Mouse (Mus musculus): ENCODE data around the gene Srpk3. TPM values are rescaled to one million over a fixed set of nuclear protein-coding genes. Genes with fewer than 3 reads are reported as not detected.

Gene Srpk3
- polyA plus RNA-seq, 1 experiment = 19.1 TPM

DNA sequence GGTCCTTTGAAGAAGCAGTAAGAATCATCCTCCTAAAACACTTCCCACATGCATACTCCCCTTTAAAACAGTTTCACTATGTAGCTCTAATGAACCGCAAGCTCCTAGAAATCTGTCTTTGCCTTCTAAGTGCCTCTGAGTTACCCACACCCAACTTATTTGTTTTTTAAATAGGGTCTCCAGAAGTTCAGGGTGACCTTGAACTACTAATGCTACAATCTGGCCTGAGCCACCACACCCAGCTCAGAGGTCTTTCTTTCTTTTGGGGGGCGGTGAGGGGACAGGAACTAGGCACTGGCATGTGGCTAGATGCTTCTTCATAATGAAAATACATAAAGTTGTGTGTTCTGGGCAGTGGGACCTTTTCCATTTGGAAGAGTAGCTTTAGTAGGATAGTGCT is 23.3 kb downstream of the Srpk3 start:
- DNase-seq (ENCODE audit: extremely low spot score in 1 of 2, low spot score in 1 of 2) = no peak

DNA sequence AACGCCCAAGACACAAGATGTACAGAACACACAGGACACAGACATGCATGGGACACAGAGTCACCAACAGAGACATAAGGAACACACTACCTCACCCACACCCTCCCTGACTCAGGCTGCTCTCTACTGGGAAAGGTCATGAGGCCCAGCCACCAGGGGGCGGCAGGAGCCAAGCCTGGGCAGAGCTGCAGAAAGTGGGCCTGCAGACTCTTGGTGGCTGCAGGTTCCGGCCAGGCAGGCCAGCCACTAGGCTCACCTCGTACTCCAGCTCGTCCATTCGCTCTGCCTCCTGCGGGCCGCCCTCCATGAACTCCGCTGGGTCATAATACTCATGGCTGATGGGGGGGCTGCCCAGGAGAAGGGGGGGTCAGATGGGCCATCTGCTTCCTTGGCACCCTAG is 24.3 kb downstream of the Srpk3 start:
- DNase-seq (ENCODE audit: extremely low spot score in 1 of 2, low spot score in 1 of 2) = peak in 1 of 2 experiments; percentile 65

DNA sequence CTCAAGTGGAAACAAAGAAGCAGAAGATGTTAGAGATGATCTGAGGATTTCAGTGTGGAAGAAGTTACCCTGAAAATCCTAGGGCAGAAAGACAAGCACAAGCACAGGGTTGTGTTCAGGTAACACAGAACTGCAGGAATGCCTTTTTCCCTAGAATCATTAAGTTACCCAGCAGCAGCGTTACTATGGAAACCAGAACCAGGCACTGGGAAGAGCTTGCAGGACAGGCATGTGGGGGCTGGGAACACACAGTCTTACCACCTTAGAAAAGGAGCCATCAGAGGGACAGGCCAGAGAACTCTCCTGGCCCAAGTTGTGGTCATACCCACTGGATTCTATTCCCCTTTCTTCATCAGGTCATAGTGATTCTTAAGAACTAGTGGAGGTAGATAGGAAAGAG is 31.6 kb downstream of the Srpk3 start:
- DNase-seq (ENCODE audit: extremely low spot score in 1 of 2, low spot score in 1 of 2) = peak in 1 of 2 experiments; percentile 45

DNA sequence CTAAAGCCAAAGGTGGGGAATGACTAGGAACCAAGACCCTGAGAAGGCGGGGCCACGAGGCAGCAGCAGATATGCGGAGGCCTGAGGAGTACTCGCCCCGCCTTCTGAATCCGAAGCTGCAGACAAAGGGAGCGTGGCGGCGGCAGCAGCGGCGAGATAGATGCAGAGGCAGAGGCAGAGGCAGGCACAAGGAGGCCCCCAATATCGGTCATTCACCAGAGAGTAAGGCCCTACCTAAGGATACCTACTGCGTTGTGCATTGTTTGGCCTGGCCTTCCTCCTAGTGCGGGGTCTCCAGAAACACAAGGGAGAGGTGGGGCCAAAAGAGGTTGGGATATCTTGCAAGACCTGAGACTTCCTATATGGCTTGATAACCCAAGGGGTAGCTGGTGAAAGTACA is 40.9 kb downstream of the Srpk3 start:
- no peak for DNase-seq (ENCODE audit: extremely low spot score in 1 of 2, low spot score in 1 of 2)

DNA sequence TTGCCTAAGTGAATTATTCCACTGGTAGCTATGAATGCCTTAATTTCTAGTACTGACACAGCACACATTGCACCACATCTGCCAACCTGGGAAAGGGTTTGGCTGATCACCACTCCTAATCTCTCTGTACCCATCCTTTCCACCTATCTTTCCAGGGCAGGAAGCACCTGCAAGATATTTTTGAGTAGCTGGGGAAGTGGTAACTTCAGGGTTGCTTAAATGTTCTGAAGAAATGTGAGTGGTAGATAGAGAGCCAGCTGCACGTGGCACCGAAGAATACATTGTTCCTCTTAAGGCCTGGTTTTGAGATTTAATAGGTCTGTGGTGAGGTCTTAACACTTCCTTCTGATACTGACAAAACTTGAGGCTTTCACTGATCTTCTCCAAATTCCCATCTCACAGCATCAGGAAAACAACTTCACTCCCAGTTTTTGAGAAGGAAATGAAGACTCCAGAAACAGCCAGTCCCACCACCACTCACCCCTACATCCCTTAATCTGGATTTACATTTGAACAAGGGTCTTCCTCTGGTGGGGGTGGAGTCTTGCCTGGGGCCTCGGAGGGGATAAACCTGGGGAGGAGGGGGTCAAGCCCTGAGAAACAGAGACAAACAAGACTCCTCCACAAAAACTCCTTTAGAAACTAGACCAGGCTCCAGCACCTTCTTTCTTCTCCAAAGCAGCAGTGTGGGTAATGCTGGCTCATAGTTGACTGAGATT is 42.5 kb downstream of the Srpk3 start:
- no peak for DNase-seq (ENCODE audit: extremely low spot score in 1 of 2, low spot score in 1 of 2)

DNA sequence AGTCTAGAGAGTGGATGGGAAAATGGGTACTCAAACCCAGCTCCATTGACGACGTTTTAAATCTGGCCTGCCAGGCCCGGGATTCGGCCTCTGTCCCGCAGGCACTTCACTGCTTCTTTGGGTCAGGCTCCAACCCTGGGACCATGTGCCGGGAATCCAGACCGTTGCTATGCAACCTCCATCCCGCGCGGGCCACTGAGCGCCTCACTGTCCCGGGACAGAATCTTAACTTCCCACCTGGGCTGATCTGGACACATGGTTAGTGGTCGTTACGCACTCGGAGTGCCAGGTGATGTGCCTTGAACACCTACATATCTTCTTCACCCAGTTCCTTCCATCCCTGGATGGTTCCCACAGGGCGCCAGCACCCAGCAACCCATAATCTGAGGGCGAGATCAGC is 49.5 kb downstream of the Srpk3 start:
- no peak for DNase-seq (ENCODE audit: extremely low spot score in 1 of 2, low spot score in 1 of 2)

DNA sequence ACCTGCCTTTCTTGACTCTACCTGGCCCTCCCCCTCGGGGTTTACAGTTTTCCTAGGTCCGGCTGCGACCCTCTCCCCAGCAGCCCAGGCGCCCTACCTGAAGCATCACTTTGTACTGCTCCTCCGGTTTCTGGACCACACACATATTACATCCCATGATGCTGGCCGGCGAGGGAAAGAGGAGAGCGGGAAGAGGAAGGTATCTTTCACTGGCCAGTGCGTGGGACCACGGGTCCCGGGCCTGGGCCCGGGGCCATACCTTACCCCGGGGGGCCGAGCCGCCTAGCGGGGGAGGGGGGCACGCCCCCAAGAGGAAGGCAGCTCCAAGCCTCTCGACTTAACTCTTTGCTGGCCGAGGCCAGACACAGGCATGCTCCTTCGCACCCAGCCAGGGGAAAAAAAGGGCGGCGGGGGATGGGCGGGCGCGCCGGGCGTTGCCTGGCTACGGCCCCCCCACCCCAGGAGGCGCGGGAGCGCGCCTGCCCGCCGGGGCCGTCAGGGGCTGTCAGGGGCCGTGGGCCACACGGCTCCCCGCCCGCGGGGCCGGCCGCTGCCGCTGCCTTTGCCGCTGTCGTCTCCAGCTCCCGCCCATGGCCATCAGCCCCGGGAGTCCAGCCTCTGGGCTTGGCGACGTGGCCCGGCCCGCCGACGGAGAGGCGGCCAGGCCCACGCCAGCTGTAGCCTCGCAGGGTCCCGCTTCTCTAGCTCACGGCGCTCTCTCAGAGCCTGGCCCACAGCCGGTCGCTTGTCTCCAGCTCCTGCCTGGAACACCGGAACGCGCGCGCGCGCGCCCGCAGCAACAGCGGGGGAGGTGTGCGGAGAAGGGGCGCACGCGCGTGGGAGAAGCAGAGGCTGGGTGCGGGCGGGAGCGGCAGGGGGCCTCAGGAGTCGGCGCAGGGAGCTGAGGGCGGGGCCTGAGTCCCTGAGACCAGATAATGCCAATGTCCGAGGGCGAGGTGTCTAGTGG is 50.3 kb downstream of the Srpk3 start, which contains the start of gene Pdzd4:
Pdzd4 (minus strand) TSS at position 785 of the 967 bp plus-strand sequence.
- peak in 1 of 2 experiments; percentile 42 for DNase-seq (ENCODE audit: extremely low spot score in 1 of 2, low spot score in 1 of 2)

Other genes starting within 250 kb of the Srpk3 start
- gene Dusp9, start 135.0 kb upstream of the Srpk3 start, polyA plus RNA-seq (2012; rRNA removed) = 1.0 and 1.8 TPM in 2 replicates
- 94.2 and 126 TPM in 2 replicates for gene Pnck, start 114.3 kb upstream of the Srpk3 start, polyA plus RNA-seq (2012; rRNA removed)
- gene Slc6a8, start 101.3 kb upstream of the Srpk3 start, polyA plus RNA-seq (2012; rRNA removed) = 116 TPM in 2 replicates
- 77.3 and 81.6 TPM in 2 replicates for gene Bcap31, start 58.2 kb upstream of the Srpk3 start, polyA plus RNA-seq (2012; rRNA removed)
- 15.8 and 17.6 TPM in 2 replicates for gene Abcd1, start 57.8 kb upstream of the Srpk3 start, polyA plus RNA-seq (2012; rRNA removed)
- 11.4 and 12.2 TPM in 2 replicates for gene Plxnb3, start 17.3 kb upstream of the Srpk3 start, polyA plus RNA-seq (2012; rRNA removed)
- 545 and 567 TPM in 2 replicates for gene Idh3g, start 12.5 kb downstream of the Srpk3 start, polyA plus RNA-seq (2012; rRNA removed)
- gene Ssr4, start 12.6 kb downstream of the Srpk3 start, polyA plus RNA-seq (2012; rRNA removed) = 142 and 161 TPM in 2 replicates
- 89.4 and 92.9 TPM in 2 replicates for gene Pdzd4, start 50.6 kb downstream of the Srpk3 start, polyA plus RNA-seq (2012; rRNA removed)
- not detected in 2 replicates for gene Avpr2, start 117.7 kb downstream of the Srpk3 start, polyA plus RNA-seq (2012; rRNA removed)
- gene L1cam, start 121.7 kb downstream of the Srpk3 start, polyA plus RNA-seq (2012; rRNA removed) = 88.7 and 113 TPM in 2 replicates
- gene Arhgap4, start 147.5 kb downstream of the Srpk3 start, polyA plus RNA-seq (2012; rRNA removed) = 6.4 and 7.3 TPM in 2 replicates
- 77.6 and 80.3 TPM in 2 replicates for gene Naa10, start 147.5 kb downstream of the Srpk3 start, polyA plus RNA-seq (2012; rRNA removed)
- 9.2 and 10.0 TPM in 2 replicates for gene Renbp, start 156.4 kb downstream of the Srpk3 start, polyA plus RNA-seq (2012; rRNA removed)
- gene Hcfc1, start 192.0 kb downstream of the Srpk3 start, polyA plus RNA-seq (2012; rRNA removed) = 41.1 and 44.0 TPM in 2 replicates
- 91.0 and 101 TPM in 2 replicates for gene Irak1, start 249.5 kb downstream of the Srpk3 start, polyA plus RNA-seq (2012; rRNA removed)

Data from frontal cortex, adult 2 months (tissue).